Mouse (Mus musculus) liver, postnatal 0 days (tissue): ENCODE measurements around the gene Gdpd5. TPM values are rescaled to one million over a fixed set of nuclear protein-coding genes. Genes with fewer than 3 reads are reported as not detected.

Experiments
- ATAC-seq: fragments of 200-750 bp; cut with Nextera tagmentation; 2 replicates; pipeline ENCODE4 v1.8.0; 2017; ENCODE audit warnings: mild to moderate bottlenecking, moderate library complexity
- DNase-seq: peaks from one replicate; pipeline ENCODE4 v3.0.0-alpha.2; 2016
- H3K27ac ChIP-seq: fragments of 300-500 bp; sonication (generic); 2 replicates; pipeline ENCODE4 v1.5.1; 2014; ENCODE audit warnings: antibody characterized with exemption, moderate library complexity, mild to moderate bottlenecking, low read depth
- H3K27me3 ChIP-seq: fragments of 300-500 bp; sonication (generic); 2 replicates; pipeline ENCODE4 v1.6.1; 2014; ENCODE audit warnings: low read length, control low read depth, mixed read lengths; ENCODE audit not compliant: insufficient read depth
- H3K36me3 ChIP-seq: fragments of 300-500 bp; sonication (generic); replicated peaks from 2 replicates; pipeline ENCODE4 v1.6.1; 2014; ENCODE audit warnings: mild to moderate bottlenecking, control low read depth, low read length, moderate library complexity, mixed read lengths; ENCODE audit not compliant: insufficient read depth
- H3K4me1 ChIP-seq: fragments of 300-500 bp; sonication (generic); 2 replicates; pipeline ENCODE4 v1.6.1; 2014; ENCODE audit warnings: antibody characterized with exemption, mild to moderate bottlenecking, control low read depth; ENCODE audit not compliant: insufficient read depth
- H3K4me2 ChIP-seq: fragments of 300-500 bp; sonication (generic); 2 replicates; pipeline ENCODE4 v1.6.1; 2014; ENCODE audit warnings: low read depth, mild to moderate bottlenecking, low read length, moderate library complexity, mixed read lengths
- H3K4me3 ChIP-seq: fragments of 300-500 bp; sonication (generic); 2 replicates; pipeline ENCODE4 v1.5.1; 2014; ENCODE audit warnings: low read depth, low read length
- H3K9ac ChIP-seq: fragments of 300-500 bp; sonication (generic); replicated peaks from 2 replicates; pipeline ENCODE4 v1.6.1; 2014; ENCODE audit warnings: mild to moderate bottlenecking, moderate library complexity
- H3K9me3 ChIP-seq: fragments of 300-500 bp; sonication (generic); 2 replicates; pipeline ENCODE4 v1.6.1; 2016; ENCODE audit warnings: mild to moderate bottlenecking, control low read depth, low read length, mixed read lengths
- CTCF ChIP-seq: sonication (generic); IDR thresholded peaks from 2 replicates; pipeline ENCODE4 v1.5.1; 2016; ENCODE audit warnings: antibody characterized with exemption, low read depth
- EP300 ChIP-seq: IDR thresholded peaks from 2 replicates; pipeline ENCODE4 v1.6.1; 2016; ENCODE audit warnings: antibody characterized with exemption, low read depth, mild to moderate bottlenecking
- WGBS: fragments of 180-500 bp; shearing (Covaris S2); extraction: QIAGEN DNeasy Blood & Tissue Kit; methylation state at CpG from one replicate; pipeline ENCODE4 v1.1.7; 2014; ENCODE audit not compliant: insufficient replicate concordance; 5-methylcytosine and 5-hydroxymethylcytosine counted together
- polyA plus RNA-seq: library from polyadenylated mRNA; unstranded; fragments of >200 nt; fragmentation: Nextera tagmentation; extraction: Ambion mirVana; gene quantifications from 2 replicates; pipeline ENCODE4 v1.2.1, GENCODE M21; 2015

Gene Gdpd5
- polyA plus RNA-seq, 1 experiment from 2014 or later = 1.7 TPM

GRCm38 (mm10) chr7:99382088-99383000 lies 1.1 kb downstream of the Gdpd5 start:
- ATAC-seq (no peak), DNase-seq (peak; percentile 32)
- H3K27me3 ChIP-seq = peaks cover 18% of the 10 kb centered on the region
- peaks cover 14% of the 10 kb centered on the region for H3K4me1 ChIP-seq
- H3K4me3 ChIP-seq = peak overlapping the region; percentile 53
- peak overlapping the region; percentile 90 for H3K4me2 ChIP-seq
- 8% methylated on average over 30 of the region's 30 CpGs for WGBS
- TF ChIP-seq CTCF (no peak), EP300 (no peak)
- 0 out of 2 replicates have a peak overlapping the region, but pooled peaks have one; percentile 41 for H3K27ac ChIP-seq
- H3K9me3 ChIP-seq = no peaks in the 10 kb centered on the region
- peak overlapping the region; percentile 60 for H3K9ac ChIP-seq
- no peaks in the 10 kb centered on the region for H3K36me3 ChIP-seq

- Histone ChIP-seq H3K36me3 (no peaks in the 10 kb centered on the region), H3K4me3 (no peak overlapping the region), H3K27ac (no peak overlapping the region), H3K4me2 (peak overlapping the region; percentile 90; the same call in 1 of the 2 replicates), H3K27me3 (peaks cover 18% of the 10 kb centered on the region), H3K9me3 (no peaks in the 10 kb centered on the region), H3K4me1 (peaks cover 14% of the 10 kb centered on the region), H3K9ac (no peak overlapping the region; the same call in 1 of the 2 replicates)
- 60% methylated on average over 5 of the region's 5 CpGs for WGBS
- no peak for ATAC-seq
- no peak for DNase-seq
- TF ChIP-seq EP300 (no peak), CTCF (no peak)
Measured at GRCm38 (mm10) chr7:99383246-99383645, 2.0 kb downstream of the Gdpd5 start.

DNA sequence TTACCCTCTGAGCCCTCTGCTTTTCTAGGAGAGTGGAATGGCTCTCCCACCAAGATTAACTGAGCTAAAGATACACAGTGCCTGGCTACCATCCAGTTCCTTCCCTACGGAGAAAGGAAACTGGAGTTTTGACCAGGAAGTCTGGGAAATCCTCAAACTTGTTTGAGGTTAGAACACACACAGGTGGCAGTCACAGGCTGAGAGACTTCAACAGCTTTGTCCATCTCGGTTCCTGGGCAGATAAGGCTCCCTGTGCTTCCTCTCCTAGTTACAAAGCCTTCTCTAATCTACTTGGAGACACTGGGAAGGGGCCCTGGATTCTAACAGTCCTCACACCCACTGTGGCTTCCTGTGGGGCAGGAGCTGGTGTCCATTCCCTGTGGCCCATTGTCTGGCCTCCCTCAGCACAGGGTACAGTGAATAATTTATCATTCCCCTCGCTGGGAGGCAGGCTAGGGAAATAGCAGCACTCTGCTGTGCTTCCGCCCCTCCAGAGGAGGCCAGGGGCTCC lies 2.9 kb downstream of the Gdpd5 start:
- no peak for ATAC-seq
- Histone ChIP-seq H3K4me2 (no peak overlapping the region), H3K9ac (no peak overlapping the region), H3K36me3 (no peaks in the 10 kb centered on the region), H3K27me3 (peaks cover 18% of the 10 kb centered on the region), H3K4me3 (no peak overlapping the region), H3K9me3 (no peaks in the 10 kb centered on the region), H3K27ac (peak overlapping the region; percentile 57; the same call in 1 of the 2 replicates), H3K4me1 (peaks cover 14% of the 10 kb centered on the region)
- DNase-seq = no peak
- 41% methylated on average over 4 of the region's 4 CpGs for WGBS
- no peak for TF ChIP-seq EP300
- no peak; the same call in 1 of the 2 replicates for TF ChIP-seq CTCF

DNA sequence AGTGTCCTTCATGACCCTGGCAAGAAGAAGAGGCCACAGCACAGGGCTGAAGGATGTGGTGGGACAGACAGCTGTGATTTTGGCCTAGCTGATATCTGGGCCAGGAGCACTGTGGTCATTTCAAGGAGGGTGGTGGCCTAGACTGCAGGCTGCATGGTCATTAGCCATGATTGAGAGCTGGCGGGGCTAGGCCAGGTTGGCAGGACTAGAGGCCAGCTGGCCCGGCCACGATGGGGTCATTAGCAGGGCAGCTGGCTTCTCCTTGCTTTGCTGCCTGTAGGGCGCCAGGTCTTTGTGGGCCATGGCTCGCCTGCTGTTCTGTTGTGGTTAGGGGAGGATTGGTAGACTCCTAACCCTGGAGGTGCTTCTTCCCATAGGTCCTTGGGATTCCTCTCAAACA lies 4.8 kb downstream of the Gdpd5 start:
- H3K4me1 ChIP-seq = peaks cover 9% of the 10 kb centered on the region
- no peak overlapping the region for H3K4me3 ChIP-seq
- H3K9me3 ChIP-seq = no peaks in the 10 kb centered on the region
- H3K27ac ChIP-seq = no peak overlapping the region
- peaks cover 18% of the 10 kb centered on the region for H3K27me3 ChIP-seq
- H3K4me2 ChIP-seq = no peak overlapping the region
- DNase-seq (no peak), ATAC-seq (no peak)
- TF ChIP-seq EP300 (no peak), CTCF (no peak)
- no peak overlapping the region for H3K9ac ChIP-seq
- 77% methylated on average over 5 of the region's 5 CpGs for WGBS
- no peaks in the 10 kb centered on the region for H3K36me3 ChIP-seq

DNA sequence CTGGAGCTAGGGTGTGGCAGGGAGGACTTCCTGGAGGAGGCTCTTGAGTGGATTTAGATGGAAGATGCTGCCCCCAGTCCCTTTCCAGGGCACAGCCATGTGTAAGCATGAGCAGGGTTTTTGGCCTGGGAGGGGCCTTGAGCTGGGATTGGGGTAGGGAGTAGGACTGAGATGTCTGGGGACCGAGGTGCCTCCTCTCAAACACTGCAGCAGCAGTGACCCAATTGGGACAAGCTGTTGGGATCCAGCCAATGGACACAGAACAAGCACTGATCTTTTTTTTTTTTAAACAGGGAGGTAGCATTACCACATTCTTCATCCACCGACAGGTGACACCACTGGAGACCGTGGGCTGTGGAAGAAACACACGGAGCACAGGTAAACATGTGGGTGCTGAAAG lies 5.6 kb downstream of the Gdpd5 start:
- peaks cover 16% of the 10 kb centered on the region for H3K27me3 ChIP-seq
- peaks cover 6% of the 10 kb centered on the region for H3K4me1 ChIP-seq
- ATAC-seq (no peak), DNase-seq (no peak)
- no peak overlapping the region for H3K9ac ChIP-seq
- no peak overlapping the region for H3K27ac ChIP-seq
- TF ChIP-seq CTCF (no peak), EP300 (no peak)
- H3K9me3 ChIP-seq = no peaks in the 10 kb centered on the region
- no peak overlapping the region for H3K4me3 ChIP-seq
- WGBS = 88% methylated on average over 4 of the region's 4 CpGs
- no peak overlapping the region for H3K4me2 ChIP-seq
- no peaks in the 10 kb centered on the region for H3K36me3 ChIP-seq

- DNase-seq = no peak
- H3K4me3 ChIP-seq = no peak overlapping the region
- no peak for TF ChIP-seq EP300
- no peak for TF ChIP-seq CTCF
Measured at GRCm38 (mm10) chr7:99387356-99387755, 6.1 kb downstream of the Gdpd5 start.

More at GRCm38 (mm10) chr7:99387356-99387755, 6.1 kb downstream of the Gdpd5 start:
- H3K4me2 ChIP-seq = no peak overlapping the region
- WGBS = 78% methylated on average over 5 of the region's 5 CpGs
- H3K9me3 ChIP-seq = no peaks in the 10 kb centered on the region
- no peak overlapping the region for H3K27ac ChIP-seq
- no peaks in the 10 kb centered on the region for H3K36me3 ChIP-seq
- no peak for ATAC-seq
- H3K9ac ChIP-seq = no peak overlapping the region
- H3K4me1 ChIP-seq = peaks cover under 1% of the 10 kb centered on the region; the same call in 1 of the 2 replicates
- peaks cover 10% of the 10 kb centered on the region for H3K27me3 ChIP-seq
